Comparison of ENCODE assay signal across 8 mouse cellular contexts in the genomic region with DNA sequence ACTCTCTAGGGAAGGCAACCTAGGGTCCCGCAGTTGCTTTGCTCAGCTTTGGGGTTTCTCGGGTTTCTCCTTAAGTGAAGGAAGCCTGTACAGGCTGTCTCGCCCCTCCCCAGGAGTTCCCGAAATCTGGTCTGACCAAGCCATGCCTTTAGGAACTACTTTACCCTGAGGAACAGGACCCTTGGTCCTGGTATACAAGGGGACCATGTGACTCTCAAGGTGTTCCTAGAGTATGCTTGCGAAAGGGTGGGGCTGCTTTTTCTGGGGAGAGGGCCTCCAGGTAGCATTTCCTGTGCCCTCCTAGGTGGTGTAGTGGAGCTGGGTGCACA. TPM values are rescaled to one million over a fixed set of nuclear protein-coding genes. Genes with fewer than 3 reads are reported as not detected.
A peak's percentile ranks its signal among the peaks of the same experiment; 100 is the strongest.
DNase-seq lines count a peak whose midpoint lies in the region; ATAC-seq and TF ChIP-seq lines count a peak whose summit lies in the region.

No protein-coding gene starts in this region.

- peaks cover 6% of the 10 kb centered on the region; the same call in 1 of the 2 replicates for H3K4me1 ChIP-seq in kidney, adult 2 months (ENCODE audit: control insufficient read depth, insufficient read depth, low read length)
- H3K4me1 ChIP-seq in cortical plate, adult 2 months (ENCODE audit: control insufficient read depth, insufficient read depth, low read length): peaks cover 1% of the 10 kb centered on the region; the same call in 1 of the 2 replicates
- peaks cover 8% of the 10 kb centered on the region for H3K4me1 ChIP-seq in intestine, embryonic 15.5 days (replicated peaks)
- peaks cover 4% of the 10 kb centered on the region; the same call in 1 of the 2 replicates for H3K4me1 ChIP-seq in midbrain, embryonic 15.5 days

- no peak for DNase-seq in kidney, adult 2 months
- DNase-seq in kidney, postnatal 10 days: no peak
- no peak for DNase-seq in cerebellum, postnatal 36 days
- DNase-seq in urinary bladder, postnatal 4 days (ENCODE audit: low spot score in 2 of 2): no peak
- no peak for DNase-seq in frontal cortex, postnatal 25 days (ENCODE audit: low spot score in 2 of 2)

- H3K4me3 ChIP-seq in kidney, adult 2 months (ENCODE audit: insufficient read depth, low read depth, low read length): peak overlapping the region; percentile 85
- peak overlapping the region; percentile 65 for H3K4me3 ChIP-seq in cortical plate, adult 2 months (ENCODE audit: insufficient read depth, low read length)
- peak overlapping the region; percentile 72 for H3K4me3 ChIP-seq in intestine, embryonic 15.5 days (replicated peaks)
- H3K4me3 ChIP-seq in midbrain, embryonic 15.5 days: peak overlapping the region; percentile 67

- no peak for TF ChIP-seq CTCF in kidney, adult 2 months (conservative IDR thresholded peaks at IDR 0.05; ENCODE audit: insufficient read depth, insufficient read length, low read depth, low read length)
- no peak for TF ChIP-seq CTCF in cortical plate, adult 2 months (IDR thresholded peaks at IDR 0.05; ENCODE audit: extremely low read depth, insufficient read depth, low read length)

- H3K9ac ChIP-seq in intestine, embryonic 15.5 days: peak overlapping the region; percentile 90
- peak overlapping the region; percentile 74 for H3K9ac ChIP-seq in midbrain, embryonic 15.5 days

- no peaks in the 10 kb centered on the region for H3K27me3 ChIP-seq in kidney, adult 2 months (replicated peaks; ENCODE audit: control insufficient read depth, insufficient read depth, low read length)
- no peaks in the 10 kb centered on the region for H3K27me3 ChIP-seq in intestine, embryonic 15.5 days (replicated peaks)
- H3K27me3 ChIP-seq in midbrain, embryonic 15.5 days (replicated peaks): no peaks in the 10 kb centered on the region

- peak; percentile 52 for ATAC-seq in intestine, embryonic 15.5 days
- peak; percentile 17 for ATAC-seq in midbrain, embryonic 15.5 days (replicated peaks)

- H3K9me3 ChIP-seq in intestine, embryonic 15.5 days: no peaks in the 10 kb centered on the region
- H3K9me3 ChIP-seq in midbrain, embryonic 15.5 days: no peaks in the 10 kb centered on the region

- no peak for TF ChIP-seq POLR2A in kidney, adult 2 months (IDR thresholded peaks at IDR 0.05; ENCODE audit: low read depth, low read length)
- TF ChIP-seq POLR2A in cortical plate, adult 2 months (IDR thresholded peaks at IDR 0.05; ENCODE audit: extremely low read depth, insufficient read depth, low read length): no peak

- H3K36me3 ChIP-seq in kidney, adult 2 months (ENCODE audit: control insufficient read depth, insufficient read depth, low read length): no peaks in the 10 kb centered on the region
- H3K36me3 ChIP-seq in intestine, embryonic 15.5 days: no peaks in the 10 kb centered on the region
- no peaks in the 10 kb centered on the region for H3K36me3 ChIP-seq in midbrain, embryonic 15.5 days (replicated peaks)

- H3K4me2 ChIP-seq in intestine, embryonic 15.5 days (replicated peaks): peak overlapping the region; percentile 73
- H3K4me2 ChIP-seq in midbrain, embryonic 15.5 days: peak overlapping the region; percentile 71

- 0 out of 2 replicates have a peak overlapping the region, but pooled peaks have one; percentile 29 for H3K27ac ChIP-seq in kidney, adult 2 months (ENCODE audit: insufficient read depth, low read depth, low read length)
- no peak overlapping the region for H3K27ac ChIP-seq in cortical plate, adult 2 months (ENCODE audit: insufficient read depth, low read length)
- H3K27ac ChIP-seq in intestine, embryonic 15.5 days: peak overlapping the region; percentile 62
- no peak overlapping the region for H3K27ac ChIP-seq in midbrain, embryonic 15.5 days

- WGBS in kidney, adult 2 months: 10% methylated on average over 5 of the region's 5 CpGs
- 3% methylated on average over 5 of the region's 5 CpGs for WGBS in intestine, embryonic 15.5 days
- WGBS in midbrain, embryonic 15.5 days: 15% methylated on average over 5 of the region's 5 CpGs

RNA-seq across cellular contexts. Expression of gene Echs1, which starts 9.7 kb away (rescaled TPM):
- polyA plus RNA-seq in kidney, adult 2 months (2012; rRNA removed): 381 and 422 TPM in 2 replicates
- polyA plus RNA-seq in cortical plate, adult 2 months (2012; rRNA removed): 67.2 and 68.9 TPM in 2 replicates
- polyA plus RNA-seq in intestine, embryonic 15.5 days (2015; fragmentation: Nextera tagmentation; extraction: Ambion mirVana): 183 and 188 TPM in 2 replicates
- polyA plus RNA-seq in midbrain, embryonic 15.5 days (2015; fragmentation: Nextera tagmentation; extraction: Ambion mirVana): 107 and 108 TPM in 2 replicates

RNA-seq across cellular contexts. Expression of gene Paox, which starts 10.4 kb away (rescaled TPM):
- polyA plus RNA-seq in kidney, adult 2 months (2012; rRNA removed): 10.4 and 12.0 TPM in 2 replicates
- polyA plus RNA-seq in cortical plate, adult 2 months (2012; rRNA removed): 4.8 and 5.1 TPM in 2 replicates
- polyA plus RNA-seq in intestine, embryonic 15.5 days (2015; fragmentation: Nextera tagmentation; extraction: Ambion mirVana): 38.3 and 38.4 TPM in 2 replicates
- 7.4 and 7.5 TPM in 2 replicates for polyA plus RNA-seq in midbrain, embryonic 15.5 days (2015; fragmentation: Nextera tagmentation; extraction: Ambion mirVana)

RNA-seq across cellular contexts. Expression of gene Mtg1, which starts 11.4 kb away (rescaled TPM):
- polyA plus RNA-seq in kidney, adult 2 months (2012; rRNA removed): 40.3 and 45.1 TPM in 2 replicates
- polyA plus RNA-seq in cortical plate, adult 2 months (2012; rRNA removed): 43.4 and 45.9 TPM in 2 replicates
- polyA plus RNA-seq in intestine, embryonic 15.5 days (2015; fragmentation: Nextera tagmentation; extraction: Ambion mirVana): 24.0 and 27.3 TPM in 2 replicates
- 32.4 and 34.8 TPM in 2 replicates for polyA plus RNA-seq in midbrain, embryonic 15.5 days (2015; fragmentation: Nextera tagmentation; extraction: Ambion mirVana)

RNA-seq across cellular contexts. Expression of gene Fuom, which starts 23.7 kb away (rescaled TPM):
- 147 and 161 TPM in 2 replicates for polyA plus RNA-seq in kidney, adult 2 months (2012; rRNA removed)
- polyA plus RNA-seq in cortical plate, adult 2 months (2012; rRNA removed): 89.7 and 95.9 TPM in 2 replicates
- 53.5 and 59.6 TPM in 2 replicates for polyA plus RNA-seq in intestine, embryonic 15.5 days (2015; fragmentation: Nextera tagmentation; extraction: Ambion mirVana)
- 33.7 and 34.1 TPM in 2 replicates for polyA plus RNA-seq in midbrain, embryonic 15.5 days (2015; fragmentation: Nextera tagmentation; extraction: Ambion mirVana)

RNA-seq across cellular contexts. Expression of gene Sprn, which starts 28.7 kb away (rescaled TPM):
- polyA plus RNA-seq in kidney, adult 2 months (2012; rRNA removed): 0.16 TPM in 2 replicates
- polyA plus RNA-seq in cortical plate, adult 2 months (2012; rRNA removed): 128 and 142 TPM in 2 replicates
- polyA plus RNA-seq in intestine, embryonic 15.5 days (2015; fragmentation: Nextera tagmentation; extraction: Ambion mirVana): 1.2 and 1.7 TPM in 2 replicates
- polyA plus RNA-seq in midbrain, embryonic 15.5 days (2015; fragmentation: Nextera tagmentation; extraction: Ambion mirVana): 23.7 and 25.5 TPM in 2 replicates

Comparison
In these comparisons a context has a peak if more than half of its experiments do, and no peak if none do; other contexts are left out.
1. H3K27ac ChIP-seq: peak in kidney, adult 2 months (single experiment) and intestine, embryonic 15.5 days (single experiment); none in cortical plate, adult 2 months (single experiment) and midbrain, embryonic 15.5 days (single experiment).
2. Peak in every context shown above with its lines, with median percentiles within 50 percentile points of each other: H3K4me3 ChIP-seq.